In the genomic region with DNA sequence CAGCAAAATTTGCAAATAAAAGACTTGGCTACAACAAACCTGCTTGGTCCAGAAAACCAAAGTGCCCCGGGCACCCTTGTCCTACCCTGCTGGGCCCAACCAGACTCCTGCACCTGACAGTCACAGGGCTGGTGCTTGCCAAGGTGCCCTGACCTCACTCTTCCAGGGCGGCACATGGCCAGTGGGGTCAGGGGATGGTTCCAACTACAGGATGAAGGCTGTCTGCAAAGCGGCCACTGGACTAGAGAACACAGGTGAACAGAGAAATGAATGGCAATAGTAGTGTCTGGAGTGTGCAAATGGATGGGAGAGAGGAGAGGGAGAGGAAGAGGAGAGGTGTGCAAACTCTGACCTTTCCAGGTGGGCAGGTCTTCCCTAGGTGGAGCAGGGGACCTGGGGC, we compare ENCODE assay signal across 15 mouse cellular contexts.
"Had no signal": no experiment of that assay in that cellular context is flagged by ENCODE, and none has a peak within 500 bp of the region (broad histone marks: within the 10 kb centered on the region; RNA-seq: fewer than 3 reads in every experiment).

No protein-coding gene starts in this region.

- H3K9me3 ChIP-seq: limb, embryonic 12.5 days; liver, embryonic 13.5 days; lung, embryonic 15.5 days; megakaryocyte, embryonic 14.5 days; midbrain, embryonic 15.5 days; neural tube, embryonic 13.5 days had no signal

- H3K4me3 ChIP-seq: limb, embryonic 12.5 days; liver, embryonic 13.5 days; lung, embryonic 15.5 days; megakaryocyte, embryonic 14.5 days; midbrain, embryonic 15.5 days; neural tube, embryonic 13.5 days had no signal

- H3K27ac ChIP-seq: limb, embryonic 12.5 days; liver, embryonic 13.5 days; lung, embryonic 15.5 days; macrophage; midbrain, embryonic 15.5 days; neural tube, embryonic 13.5 days had no signal

- H3K4me2 ChIP-seq: limb, embryonic 12.5 days; liver, embryonic 13.5 days; lung, embryonic 15.5 days; midbrain, embryonic 11.5 days; midbrain, embryonic 15.5 days; neural tube, embryonic 13.5 days had no signal

- ATAC-seq: liver, postnatal 0 days; midbrain, embryonic 15.5 days had no signal

- H3K27me3 ChIP-seq: limb, embryonic 12.5 days; liver, embryonic 13.5 days; lung, embryonic 15.5 days; megakaryocyte, embryonic 14.5 days; midbrain, embryonic 15.5 days; neural tube, embryonic 13.5 days had no signal

- DNase-seq: kidney, postnatal 14 days; liver; liver, embryonic 13.5 days; liver, postnatal 0 days; lung, postnatal 14 days; retina, postnatal 1 day; right cerebral cortex, postnatal 4 days; spleen, adult 18-20 months had no signal

- H3K9ac ChIP-seq: limb, embryonic 12.5 days; liver, embryonic 13.5 days; liver, postnatal 0 days; lung, embryonic 15.5 days; midbrain, embryonic 15.5 days; neural tube, embryonic 13.5 days had no signal
